Mouse (Mus musculus): ENCODE data around the gene Bik.

DNA sequence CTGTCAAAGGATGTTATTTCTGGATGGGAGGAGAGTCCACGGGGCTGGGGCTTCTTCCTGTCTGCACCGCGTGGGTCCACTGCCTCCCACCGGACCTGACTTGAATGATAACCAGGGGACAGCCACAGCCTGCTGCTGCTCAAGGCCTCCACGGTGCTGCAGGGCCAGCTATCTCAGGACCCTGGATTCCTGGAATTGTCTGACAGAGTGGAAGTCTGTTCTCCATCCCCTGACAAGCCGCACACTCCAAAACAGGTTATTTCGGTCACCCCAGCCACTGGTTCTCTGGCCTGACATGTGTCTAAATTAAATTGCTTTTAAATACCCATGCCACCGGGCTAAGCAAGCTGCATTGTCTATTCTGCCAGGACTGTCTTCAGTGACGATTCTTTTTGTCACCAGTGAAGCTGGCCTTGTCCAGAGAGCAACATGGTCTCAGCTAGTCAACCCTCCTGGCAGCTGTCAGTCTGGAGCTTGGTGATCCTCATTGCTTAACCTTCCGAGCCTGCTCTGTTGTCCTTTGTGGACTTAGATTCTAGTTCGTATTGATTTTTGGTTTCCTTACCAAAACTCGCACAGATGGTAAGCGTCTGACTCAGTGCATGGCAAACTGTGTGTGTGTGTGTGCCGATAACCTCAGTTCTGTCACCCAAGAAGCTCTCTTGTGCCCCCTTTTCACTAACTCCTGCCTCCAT lies 2.9 kb upstream of the Bik start:
- no peak for TF ChIP-seq CTCF (IDR thresholded peaks at IDR 0.05; ENCODE audit: borderline replicate concordance, insufficient read depth, low read length)
- TF ChIP-seq POLR2A (IDR thresholded peaks at IDR 0.05; ENCODE audit: low read depth, low read length): no peak

Measured in embryonic fibroblast, embryonic 13.5 days (primary cell).